14 mouse cellular contexts compared by ENCODE assay signal in the genomic region with DNA sequence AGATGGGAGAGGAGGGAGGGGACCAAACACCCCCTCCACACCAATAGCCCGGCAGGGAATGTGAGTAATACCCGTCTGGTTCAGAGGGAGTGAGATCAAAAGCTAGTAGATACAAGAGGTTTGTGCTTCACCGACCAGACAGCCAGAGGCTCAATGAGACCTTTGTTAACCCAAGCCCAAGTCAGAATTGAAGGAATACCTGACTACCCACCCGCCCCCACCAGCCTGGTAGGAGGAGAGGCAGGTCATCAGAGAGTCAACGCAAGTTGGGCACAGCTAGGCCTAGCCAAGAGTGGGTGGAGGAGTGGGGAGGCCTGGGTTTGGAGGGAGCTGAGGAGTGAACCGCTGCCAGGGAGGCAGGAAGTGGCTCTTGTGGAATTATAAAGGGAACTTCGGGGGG. TPM values are rescaled to one million over a fixed set of nuclear protein-coding genes. Genes with fewer than 3 reads are reported as not detected.
DNase-seq lines count a peak whose midpoint lies in the region; ATAC-seq lines count a peak whose summit lies in the region.
"Had no signal": no experiment of that assay in that cellular context is flagged by ENCODE, and none has a peak within 500 bp of the region (broad histone marks: within the 10 kb centered on the region; RNA-seq: fewer than 3 reads in every experiment).

No protein-coding gene starts in this region.

- H3K27me3 ChIP-seq in forebrain, embryonic 16.5 days (replicated peaks; ENCODE audit: control insufficient read depth, insufficient read depth, low read length) = no peaks in the 10 kb centered on the region
- no peaks in the 10 kb centered on the region for H3K27me3 ChIP-seq in midbrain, embryonic 12.5 days

- no peak for ATAC-seq in forebrain, embryonic 16.5 days
- no peak for ATAC-seq in midbrain, embryonic 12.5 days (ENCODE audit: low FRiP score, low read depth)

- H3K9ac ChIP-seq in forebrain, embryonic 16.5 days (replicated peaks; ENCODE audit: low read depth, low read length) = peak overlapping the region; percentile 38
- no peak overlapping the region; the same call in 1 of the 2 replicates for H3K9ac ChIP-seq in midbrain, embryonic 12.5 days (replicated peaks)
- H3K9ac ChIP-seq: liver, embryonic 14.5 days had no signal

- no peak overlapping the region for H3K27ac ChIP-seq in forebrain, embryonic 16.5 days (ENCODE audit: low read length)
- H3K27ac ChIP-seq in midbrain, embryonic 12.5 days (replicated peaks) = peak overlapping the region; percentile 58
- H3K27ac ChIP-seq: left cerebral cortex, adult 2 months; liver, embryonic 14.5 days had no signal

- peaks cover 90% of the 10 kb centered on the region for H3K4me1 ChIP-seq in forebrain, embryonic 16.5 days (replicated peaks; ENCODE audit: control insufficient read depth, insufficient read depth, low read length)
- H3K4me1 ChIP-seq in midbrain, embryonic 12.5 days = peaks cover 95% of the 10 kb centered on the region

- H3K4me2 ChIP-seq in forebrain, embryonic 16.5 days (ENCODE audit: low read length) = peak overlapping the region; percentile 16
- H3K4me2 ChIP-seq in midbrain, embryonic 12.5 days (replicated peaks) = peak overlapping the region; percentile 81

- DNase-seq in testis, postnatal 14 days (ENCODE audit: low spot score) = peak; percentile 60
- DNase-seq in testis, postnatal 10 days (ENCODE audit: low spot score) = no peak
- no peak for DNase-seq in right cerebral cortex, postnatal 4 days
- DNase-seq in gastrocnemius, adult 8-10 months (ENCODE audit: low spot score in 2 of 2) = no peak
- DNase-seq in B cell, adult 2 months = no peak
- DNase-seq in right cerebral cortex, postnatal 10 days (ENCODE audit: low spot score in 2 of 2) = no peak
- DNase-seq: heart, adult 18-20 months; thymus, postnatal 4 days had no signal

- H3K9me3 ChIP-seq in forebrain, embryonic 16.5 days (ENCODE audit: control insufficient read depth, low read length) = no peaks in the 10 kb centered on the region
- no peaks in the 10 kb centered on the region for H3K9me3 ChIP-seq in midbrain, embryonic 12.5 days

- no peaks in the 10 kb centered on the region for H3K36me3 ChIP-seq in forebrain, embryonic 16.5 days (ENCODE audit: control insufficient read depth, insufficient read depth)
- H3K36me3 ChIP-seq in midbrain, embryonic 12.5 days = peaks cover 10% of the 10 kb centered on the region

- WGBS in forebrain, embryonic 16.5 days = 8% methylated on average over 7 of the region's 7 CpGs
- 17% methylated on average over 7 of the region's 7 CpGs for WGBS in midbrain, embryonic 12.5 days

- no peak overlapping the region for H3K4me3 ChIP-seq in forebrain, embryonic 16.5 days (replicated peaks; ENCODE audit: low read length)
- H3K4me3 ChIP-seq in midbrain, embryonic 12.5 days = no peak overlapping the region
- H3K4me3 ChIP-seq: left cerebral cortex, adult 2 months had no signal

RNA-seq across cellular contexts. Expression of a gene that starts 5.1 kb away (rescaled TPM):
- 2.5 and 3.3 TPM in 2 replicates for polyA plus RNA-seq in forebrain, embryonic 16.5 days (2015; fragmentation: Nextera tagmentation; extraction: Ambion mirVana)
- 6.1 and 7.9 TPM in 2 replicates for polyA plus RNA-seq in midbrain, embryonic 12.5 days (2016; fragmentation: Nextera tagmentation; extraction: Ambion mirVana)
- not detected for total RNA-seq in gastrocnemius, adult 8-10 months (2022)
- total RNA-seq: heart, postnatal 4 days had no signal
- polyA plus RNA-seq: liver, embryonic 14.5 days had no signal

RNA-seq across cellular contexts. Expression of a gene that starts 5.1 kb away (rescaled TPM):
- 14.9 and 18.4 TPM in 2 replicates for polyA plus RNA-seq in forebrain, embryonic 16.5 days (2015; fragmentation: Nextera tagmentation; extraction: Ambion mirVana)
- 13.4 and 15.6 TPM in 2 replicates for polyA plus RNA-seq in midbrain, embryonic 12.5 days (2016; fragmentation: Nextera tagmentation; extraction: Ambion mirVana)
- total RNA-seq in gastrocnemius, adult 8-10 months (2022) = under 1 TPM in 1 of 4 experiments, not detected in 3; 0.19 TPM
- total RNA-seq: heart, adult 18-20 months; heart, postnatal 4 days had no signal
- polyA plus RNA-seq: liver, embryonic 14.5 days had no signal

RNA-seq across cellular contexts. Expression of a gene that starts 33.2 kb away (rescaled TPM):
- polyA plus RNA-seq in forebrain, embryonic 16.5 days (2015; fragmentation: Nextera tagmentation; extraction: Ambion mirVana) = 0.86 TPM in 1 of 2 replicates, not detected in the other
- 0.96 TPM in 1 of 2 replicates, not detected in the other for polyA plus RNA-seq in midbrain, embryonic 12.5 days (2016; fragmentation: Nextera tagmentation; extraction: Ambion mirVana)
- not detected for total RNA-seq in gastrocnemius, adult 8-10 months (2022)
- total RNA-seq: heart, adult 18-20 months; heart, postnatal 4 days; left cerebral cortex, adult 2 months had no signal
- polyA plus RNA-seq: kidney, embryonic 14.5 days; liver, embryonic 14.5 days had no signal

RNA-seq across cellular contexts. Expression of a gene that starts 56.9 kb away (rescaled TPM):
- 0.48 and 1.9 TPM in 2 replicates for polyA plus RNA-seq in forebrain, embryonic 16.5 days (2015; fragmentation: Nextera tagmentation; extraction: Ambion mirVana)
- 0.56 and 1.6 TPM in 2 replicates for polyA plus RNA-seq in midbrain, embryonic 12.5 days (2016; fragmentation: Nextera tagmentation; extraction: Ambion mirVana)
- 1 to 10 TPM; 4.2 to 6.7 (median 4.2) TPM for total RNA-seq in gastrocnemius, adult 8-10 months (2022)
